Mouse (Mus musculus) adrenal gland (tissue): ENCODE measurements around the gene Gpr162.

ENCODE experiments used
- intact Hi-C: fragments of 180-260 bp; cut with DNase I; formaldehyde crosslinking; loops from one replicate; pipeline ENCODE4 v1.15.1; 2025

The Gpr162 gene

GRCm38 (mm10) chr6:124884714-124885500, 21.1 kb upstream of the Gpr162 start:
- intact Hi-C loops = no loop called here

GRCm38 (mm10) chr6:124883351-124883750, 19.6 kb upstream of the Gpr162 start:
- intact Hi-C loops = no loop called here

GRCm38 (mm10) chr6:124881821-124882220, 18.0 kb upstream of the Gpr162 start:
- intact Hi-C loops = no loop called here

- intact Hi-C loops = no loop called here
These were observed 15.6 kb upstream of the Gpr162 start for GRCm38 (mm10) chr6:124879390-124879789.

- intact Hi-C loops = no loop called here
These were observed 10.6 kb upstream of the Gpr162 start for GRCm38 (mm10) chr6:124874348-124874747.

- intact Hi-C loops = no loop called here
These were observed 2.8 kb upstream of the Gpr162 start for GRCm38 (mm10) chr6:124866560-124866959.

GRCm38 (mm10) chr6:124865766-124866362, 2.1 kb upstream of the Gpr162 start:
- intact Hi-C loops = no loop called here

GRCm38 (mm10) chr6:124863125-124863657, 592 bp downstream of the Gpr162 start:
- intact Hi-C loops = loop anchor here (5.0 kb wide), 1 partner anchor 39 kb away; no protein-coding TSS in a partner anchor

- intact Hi-C loops = loop anchor here (5.0 kb wide), 1 partner anchor 40 kb away; no protein-coding TSS in a partner anchor
These were observed 1.2 kb downstream of the Gpr162 start for GRCm38 (mm10) chr6:124862406-124863124.

GRCm38 (mm10) chr6:124861802-124862201, 2.0 kb downstream of the Gpr162 start:
- intact Hi-C loops = loop anchor here (5.0 kb wide), 1 partner anchor 40 kb away; no protein-coding TSS in a partner anchor

- intact Hi-C loops = loop anchor here (5.0 kb wide), 1 partner anchor 41 kb away; no protein-coding TSS in a partner anchor
These were observed 2.5 kb downstream of the Gpr162 start for GRCm38 (mm10) chr6:124861266-124861665.

GRCm38 (mm10) chr6:124860511-124860910, 3.3 kb downstream of the Gpr162 start:
- intact Hi-C loops = loop anchor here (5.0 kb wide), 1 partner anchor 42 kb away; no protein-coding TSS in a partner anchor

- intact Hi-C loops = loop anchor here (5.0 to 10.0 kb wide), 3 partner anchors 43 to 223 kb away; partner anchors contain the start of gene Cops7a
These were observed 4.1 kb downstream of the Gpr162 start for GRCm38 (mm10) chr6:124859725-124860124.

- intact Hi-C loops = loop anchor here (5.0 to 10.0 kb wide), 2 partner anchors 106 to 224 kb away; partner anchors contain the start of gene Cops7a
These were observed 5.0 kb downstream of the Gpr162 start for GRCm38 (mm10) chr6:124858561-124859318.

- intact Hi-C loops = loop anchor here (5.0 to 10.0 kb wide), 2 partner anchors 107 to 224 kb away; partner anchors contain the start of gene Cops7a
These were observed 5.8 kb downstream of the Gpr162 start for GRCm38 (mm10) chr6:124857840-124858530.

- intact Hi-C loops = loop anchor here (5.0 to 10.0 kb wide), 2 partner anchors 108 to 225 kb away; partner anchors contain the start of gene Cops7a
These were observed 6.6 kb downstream of the Gpr162 start, which contains the start of gene P3h3 for GRCm38 (mm10) chr6:124856916-124857839. TSS of gene P3h3 (minus strand) at chr6:124857752.

GRCm38 (mm10) chr6:124856321-124856720, 7.5 kb downstream of the Gpr162 start:
- intact Hi-C loops = loop anchor here (5.0 to 10.0 kb wide), 2 partner anchors 108 to 226 kb away; partner anchors contain the start of gene Cops7a

- intact Hi-C loops = loop anchor here (5.0 to 10.0 kb wide), 2 partner anchors 110 to 228 kb away; partner anchors contain the start of gene Cops7a
These were observed 9.1 kb downstream of the Gpr162 start for GRCm38 (mm10) chr6:124854647-124855046.
